Comparison of ENCODE assay signal across 13 mouse cellular contexts in the genomic region with DNA sequence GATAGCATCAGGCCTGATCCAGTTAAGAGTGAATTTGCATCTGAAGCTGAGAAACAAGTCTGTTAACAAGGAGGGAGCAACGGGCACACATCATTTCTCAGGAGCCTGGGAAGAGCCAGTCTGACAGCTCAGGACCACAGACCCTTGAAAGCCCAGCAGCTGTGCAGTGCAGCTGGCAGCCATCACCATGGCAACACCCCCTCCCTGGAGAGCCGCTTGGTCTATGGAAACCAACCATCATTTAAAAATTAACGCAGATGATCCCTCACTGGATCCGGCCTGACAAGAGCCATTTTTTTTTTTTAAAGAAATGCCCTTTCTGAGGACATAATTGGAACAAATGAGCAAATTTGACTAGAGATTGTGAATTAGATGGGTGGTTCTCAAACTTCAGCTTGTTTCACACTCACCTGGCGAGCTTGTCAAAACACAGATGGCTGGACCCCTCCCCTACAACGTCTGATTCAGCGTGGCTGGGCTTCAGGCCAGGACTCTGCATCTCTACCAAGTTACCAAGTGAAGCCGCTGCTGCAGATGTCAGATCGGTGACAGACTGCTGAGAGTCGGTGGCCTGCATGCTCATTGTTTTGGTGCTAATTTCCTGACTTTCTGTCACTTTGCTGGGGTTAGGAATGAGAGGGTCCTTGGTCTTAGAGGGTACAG. TPM values are rescaled to one million over a fixed set of nuclear protein-coding genes. Genes with fewer than 3 reads are reported as not detected.
DNase-seq lines count a peak whose midpoint lies in the region; ATAC-seq lines count a peak whose summit lies in the region.
"Had no signal": no experiment of that assay in that cellular context is flagged by ENCODE, and none has a peak within 500 bp of the region (broad histone marks: within the 10 kb centered on the region; RNA-seq: fewer than 3 reads in every experiment).

No protein-coding gene starts in this region.

- H3K9ac ChIP-seq in hindbrain, embryonic 16.5 days (ENCODE audit: low read depth, low read length): no peak overlapping the region
- no peak overlapping the region for H3K9ac ChIP-seq in neural tube, embryonic 13.5 days

- H3K36me3 ChIP-seq in forebrain, embryonic 10.5 days (replicated peaks): no peaks in the 10 kb centered on the region
- H3K36me3 ChIP-seq in hindbrain, embryonic 16.5 days (ENCODE audit: control insufficient read depth, insufficient read depth, low read length): no peaks in the 10 kb centered on the region
- H3K36me3 ChIP-seq in neural tube, embryonic 13.5 days: no peaks in the 10 kb centered on the region

- H3K27me3 ChIP-seq in forebrain, embryonic 10.5 days (ENCODE audit: poor library complexity, severe bottlenecking): no peaks in the 10 kb centered on the region
- H3K27me3 ChIP-seq in hindbrain, embryonic 16.5 days (replicated peaks; ENCODE audit: control insufficient read depth, insufficient read depth, low read length): no peaks in the 10 kb centered on the region
- no peaks in the 10 kb centered on the region for H3K27me3 ChIP-seq in neural tube, embryonic 13.5 days

- peaks cover 5% of the 10 kb centered on the region; the same call in 1 of the 2 replicates for H3K9me3 ChIP-seq in forebrain, embryonic 10.5 days
- peaks cover 3% of the 10 kb centered on the region; the same call in 1 of the 2 replicates for H3K9me3 ChIP-seq in hindbrain, embryonic 16.5 days (ENCODE audit: control insufficient read depth, low read length)
- H3K9me3 ChIP-seq in neural tube, embryonic 13.5 days: no peaks in the 10 kb centered on the region

- 77% methylated on average over 10 of the region's 10 CpGs for WGBS in forebrain, embryonic 10.5 days
- WGBS in hindbrain, embryonic 16.5 days: 15% methylated on average over 10 of the region's 10 CpGs
- WGBS in neural tube, embryonic 13.5 days: 25% methylated on average over 10 of the region's 10 CpGs

- H3K4me3 ChIP-seq in forebrain, embryonic 10.5 days: no peak overlapping the region
- H3K4me3 ChIP-seq in hindbrain, embryonic 16.5 days (ENCODE audit: low read length): no peak overlapping the region
- H3K4me3 ChIP-seq in neural tube, embryonic 13.5 days: no peak overlapping the region

- no peak overlapping the region for H3K4me2 ChIP-seq in hindbrain, embryonic 16.5 days (ENCODE audit: low read length)
- 0 out of 2 replicates have a peak overlapping the region, but pooled peaks have one; percentile 18 for H3K4me2 ChIP-seq in neural tube, embryonic 13.5 days
- H3K4me2 ChIP-seq: heart, embryonic 11.5 days had no signal

- peak; percentile 16 to 24 for DNase-seq in frontal cortex, postnatal 10 days (ENCODE audit: low spot score in 2 of 2)
- DNase-seq in forebrain, embryonic 10.5 days (ENCODE audit: extremely low spot score, low spot score): peak; percentile 15
- no peak for DNase-seq in urinary bladder, postnatal 14 days (ENCODE audit: low spot score)
- DNase-seq in adrenal gland, adult (ENCODE audit: inconsistent age in 2 of 2, low spot score in 1 of 2): no peak
- DNase-seq in ovary, adult 18-20 months (ENCODE audit: low spot score): no peak
- DNase-seq: adrenal gland, postnatal 14 days; cerebellum, adult 9-10 months; thymus, postnatal 4 days had no signal

- ATAC-seq in frontal cortex, adult (ENCODE audit: low TSS enrichment): no peak
- peak; percentile 88 for ATAC-seq in hindbrain, embryonic 16.5 days
- ATAC-seq in neural tube, embryonic 13.5 days (ENCODE audit: low read depth): peak; percentile 96

- H3K27ac ChIP-seq in forebrain, embryonic 10.5 days: no peak overlapping the region
- no peak overlapping the region for H3K27ac ChIP-seq in hindbrain, embryonic 16.5 days (ENCODE audit: low read depth, low read length)
- H3K27ac ChIP-seq in neural tube, embryonic 13.5 days (replicated peaks): peak overlapping the region; percentile 84

- no peaks in the 10 kb centered on the region; the same call in 1 of the 2 replicates for H3K4me1 ChIP-seq in forebrain, embryonic 10.5 days
- H3K4me1 ChIP-seq in hindbrain, embryonic 16.5 days (ENCODE audit: control insufficient read depth, insufficient read depth, low read depth, low read length): 0 out of 2 replicates have a peak, but pooled peaks cover 4% of the 10 kb centered on the region
- peaks cover 14% of the 10 kb centered on the region for H3K4me1 ChIP-seq in neural tube, embryonic 13.5 days (replicated peaks)

RNA-seq across cellular contexts. Expression of a gene that starts 52.1 kb away (rescaled TPM):
- 15.0 and 17.5 TPM in 2 replicates for polyA plus RNA-seq in forebrain, embryonic 10.5 days (2016; fragmentation: Nextera tagmentation; extraction: Ambion mirVana)
- polyA plus RNA-seq in hindbrain, embryonic 16.5 days (2015; fragmentation: Nextera tagmentation; extraction: Ambion mirVana): 9.5 and 10.5 TPM in 2 replicates
- polyA plus RNA-seq in neural tube, embryonic 13.5 days (2015; fragmentation: Nextera tagmentation; extraction: Ambion mirVana): 12.0 and 13.2 TPM in 2 replicates

RNA-seq across cellular contexts. Expression of a gene that starts 52.2 kb away (rescaled TPM):
- polyA plus RNA-seq in forebrain, embryonic 10.5 days (2016; fragmentation: Nextera tagmentation; extraction: Ambion mirVana): 0.23 and 0.50 TPM in 2 replicates
- polyA plus RNA-seq in hindbrain, embryonic 16.5 days (2015; fragmentation: Nextera tagmentation; extraction: Ambion mirVana): 3.0 and 3.2 TPM in 2 replicates
- 2.2 and 2.5 TPM in 2 replicates for polyA plus RNA-seq in neural tube, embryonic 13.5 days (2015; fragmentation: Nextera tagmentation; extraction: Ambion mirVana)
- polyA plus RNA-seq: large intestine, adult 2 months had no signal

Comparison
In these comparisons a context has a peak if more than half of its experiments do, and no peak if none do; other contexts are left out.
1. DNase-seq: peak in frontal cortex, postnatal 10 days (2 of 2) and forebrain, embryonic 10.5 days (single experiment); none in urinary bladder, postnatal 14 days (single experiment), adrenal gland, adult (0 of 2) and ovary, adult 18-20 months (single experiment).